Mouse (Mus musculus): ENCODE results near the gene Plp2.

- TF ChIP-seq GATA1 (IDR thresholded peaks at IDR 0.05; ENCODE audit: borderline replicate concordance, low read length): no peak
- no peak for TF ChIP-seq FLI1 (IDR thresholded peaks at IDR 0.05; ENCODE audit: low read length)
Observed at GRCm38 (mm10) chrX:7658031-7658784, 13.0 kb downstream of the Plp2 start.
